8 mouse cellular contexts compared by ENCODE assay signal in genomic region chr16:17148084-17148483, GRCm38 (mm10). TPM values are rescaled to one million over a fixed set of nuclear protein-coding genes. Genes with fewer than 3 reads are reported as not detected.
DNase-seq lines count a peak whose midpoint lies in the region; ATAC-seq lines count a peak whose summit lies in the region.
"Had no signal": no experiment of that assay in that cellular context is flagged by ENCODE, and none has a peak within 500 bp of the region (broad histone marks: within the 10 kb centered on the region; RNA-seq: fewer than 3 reads in every experiment).

No protein-coding gene starts in this region.

- peaks cover 66% of the 10 kb centered on the region for H3K4me1 ChIP-seq in megakaryocyte, embryonic 14.5 days
- H3K4me1 ChIP-seq in forebrain, embryonic 13.5 days = peaks cover 16% of the 10 kb centered on the region
- peaks cover 20% of the 10 kb centered on the region for H3K4me1 ChIP-seq in limb, embryonic 10.5 days

- WGBS in forebrain, embryonic 13.5 days = 5% methylated on average over 16 of the region's 16 CpGs
- WGBS in limb, embryonic 10.5 days = 6% methylated on average over 16 of the region's 16 CpGs

- H3K4me2 ChIP-seq in forebrain, embryonic 13.5 days = peak overlapping the region; percentile 96

- H3K4me3 ChIP-seq in megakaryocyte, embryonic 14.5 days (replicated peaks) = peak overlapping the region; percentile 92
- peak overlapping the region; percentile 61 for H3K4me3 ChIP-seq in forebrain, embryonic 13.5 days
- peak overlapping the region; percentile 63 for H3K4me3 ChIP-seq in limb, embryonic 10.5 days

- H3K27me3 ChIP-seq in megakaryocyte, embryonic 14.5 days (replicated peaks) = no peaks in the 10 kb centered on the region
- H3K27me3 ChIP-seq in forebrain, embryonic 13.5 days = peaks cover 15% of the 10 kb centered on the region; the same call in 1 of the 2 replicates
- H3K27me3 ChIP-seq in limb, embryonic 10.5 days (ENCODE audit: low read depth, poor library complexity, severe bottlenecking) = peaks cover 18% of the 10 kb centered on the region

- peak; percentile 28 for DNase-seq in c-Kit-positive CD71-positive TER-119-positive erythroid progenitor cells, embryonic 14.5 days (ENCODE audit: low spot score)
- peak; percentile 59 for DNase-seq in limb, embryonic 10.5 days (ENCODE audit: low spot score)
- DNase-seq in naive thymus-derived CD4-positive, alpha-beta T cell, adult 2 months (ENCODE audit: low read depth) = peak; percentile 23
- DNase-seq in adipocyte (ENCODE audit: low spot score) = no peak

- peaks cover 31% of the 10 kb centered on the region for H3K36me3 ChIP-seq in megakaryocyte, embryonic 14.5 days (replicated peaks; ENCODE audit: low read length)
- H3K36me3 ChIP-seq in forebrain, embryonic 13.5 days (ENCODE audit: poor library complexity, severe bottlenecking) = peaks cover 19% of the 10 kb centered on the region
- H3K36me3 ChIP-seq in limb, embryonic 10.5 days = peaks cover 28% of the 10 kb centered on the region

- no peak overlapping the region for H3K27ac ChIP-seq in forebrain, embryonic 13.5 days
- no peak overlapping the region for H3K27ac ChIP-seq in limb, embryonic 10.5 days

- H3K9me3 ChIP-seq in megakaryocyte, embryonic 14.5 days = no peaks in the 10 kb centered on the region
- H3K9me3 ChIP-seq in forebrain, embryonic 13.5 days (replicated peaks) = no peaks in the 10 kb centered on the region
- H3K9me3 ChIP-seq in limb, embryonic 10.5 days (replicated peaks) = no peaks in the 10 kb centered on the region

- no peak overlapping the region for H3K9ac ChIP-seq in forebrain, embryonic 13.5 days

- no peak for ATAC-seq in megakaryocyte, adult 5-6 weeks (ENCODE audit: poor library complexity, severe bottlenecking)
- ATAC-seq in forebrain, embryonic 13.5 days = peak; percentile 25

RNA-seq across cellular contexts. Expression of gene Ccdc116, which starts 1.1 kb away (rescaled TPM):
- polyA plus RNA-seq in megakaryocyte, embryonic 14.5 days (2012; ENCODE audit: insufficient read depth, low replicate concordance) = 2.3 and 4.8 TPM in 2 replicates
- total RNA-seq in megakaryocyte, adult 5-6 weeks (2015) = 0.13 and 1.5 TPM in 2 replicates
- total RNA-seq in megakaryocyte, adult 5-6 weeks (2017) = 0.26 and 0.53 TPM in 2 replicates
- polyA plus RNA-seq in forebrain, embryonic 13.5 days (2015; fragmentation: Nextera tagmentation; extraction: Ambion mirVana) = 0.53 and 0.93 TPM in 2 replicates
- polyA plus RNA-seq in limb, embryonic 10.5 days (2016; fragmentation: Nextera tagmentation; extraction: Ambion mirVana) = 0.40 and 0.63 TPM in 2 replicates

RNA-seq across cellular contexts. Expression of gene Ydjc, which starts 3.7 kb away (rescaled TPM):
- polyA plus RNA-seq in megakaryocyte, embryonic 14.5 days (2012; ENCODE audit: insufficient read depth, low replicate concordance) = 40.2 and 205 TPM in 2 replicates
- total RNA-seq in megakaryocyte, adult 5-6 weeks (2015) = 2.8 and 5.2 TPM in 2 replicates
- total RNA-seq in megakaryocyte, adult 5-6 weeks (2017) = 2.4 and 7.0 TPM in 2 replicates
- 11.1 and 12.8 TPM in 2 replicates for polyA plus RNA-seq in forebrain, embryonic 13.5 days (2015; fragmentation: Nextera tagmentation; extraction: Ambion mirVana)
- 4.1 and 7.0 TPM in 2 replicates for polyA plus RNA-seq in limb, embryonic 10.5 days (2016; fragmentation: Nextera tagmentation; extraction: Ambion mirVana)

RNA-seq across cellular contexts. Expression of gene Sdf2l1, which starts 15.9 kb away (rescaled TPM):
- polyA plus RNA-seq in megakaryocyte, embryonic 14.5 days (2012; ENCODE audit: insufficient read depth, low replicate concordance) = 250 and 345 TPM in 2 replicates
- total RNA-seq in megakaryocyte, adult 5-6 weeks (2015) = 76.6 and 79.4 TPM in 2 replicates
- 75.8 and 87.0 TPM in 2 replicates for total RNA-seq in megakaryocyte, adult 5-6 weeks (2017)
- polyA plus RNA-seq in forebrain, embryonic 13.5 days (2015; fragmentation: Nextera tagmentation; extraction: Ambion mirVana) = 54.6 and 57.5 TPM in 2 replicates
- 87.4 and 114 TPM in 2 replicates for polyA plus RNA-seq in limb, embryonic 10.5 days (2016; fragmentation: Nextera tagmentation; extraction: Ambion mirVana)

RNA-seq across cellular contexts. Expression of gene 2610318N02Rik, which starts 23.1 kb away (rescaled TPM):
- 7.5 and 24.0 TPM in 2 replicates for polyA plus RNA-seq in megakaryocyte, embryonic 14.5 days (2012; ENCODE audit: insufficient read depth, low replicate concordance)
- 6.3 and 6.5 TPM in 2 replicates for total RNA-seq in megakaryocyte, adult 5-6 weeks (2015)
- total RNA-seq in megakaryocyte, adult 5-6 weeks (2017) = 3.5 and 5.4 TPM in 2 replicates
- polyA plus RNA-seq in forebrain, embryonic 13.5 days (2015; fragmentation: Nextera tagmentation; extraction: Ambion mirVana) = 64.8 and 67.9 TPM in 2 replicates
- polyA plus RNA-seq in limb, embryonic 10.5 days (2016; fragmentation: Nextera tagmentation; extraction: Ambion mirVana) = 182 and 195 TPM in 2 replicates
- total RNA-seq: heart, adult 18-20 months had no signal

RNA-seq across cellular contexts. Expression of gene Ppil2, which starts 37.0 kb away (rescaled TPM):
- polyA plus RNA-seq in megakaryocyte, embryonic 14.5 days (2012; ENCODE audit: insufficient read depth, low replicate concordance) = 65.8 and 76.6 TPM in 2 replicates
- 64.8 and 83.6 TPM in 2 replicates for total RNA-seq in megakaryocyte, adult 5-6 weeks (2015)
- total RNA-seq in megakaryocyte, adult 5-6 weeks (2017) = 104 and 111 TPM in 2 replicates
- 153 and 165 TPM in 2 replicates for polyA plus RNA-seq in forebrain, embryonic 13.5 days (2015; fragmentation: Nextera tagmentation; extraction: Ambion mirVana)
- 138 and 172 TPM in 2 replicates for polyA plus RNA-seq in limb, embryonic 10.5 days (2016; fragmentation: Nextera tagmentation; extraction: Ambion mirVana)
